Mouse (Mus musculus): ENCODE data around the gene Enthd1. TPM values are rescaled to one million over a fixed set of nuclear protein-coding genes. Genes with fewer than 3 reads are reported as not detected.

Enthd1 gene
- total and polyA plus RNA-seq, 2 experiments from 2014 or later, result not detected

GRCm38 (mm10) chr15:80560646-80561580, 4.0 kb downstream of the Enthd1 start:
- DNase-seq (ENCODE audit: low spot score), result no peak
- H3K36me3 ChIP-seq (replicated peaks; ENCODE audit: control insufficient read depth, insufficient read depth, low read length), result no peaks in the 10 kb centered on the region
- 0 out of 2 replicates have a peak, but pooled peaks cover 3% of the 10 kb centered on the region for H3K27me3 ChIP-seq (ENCODE audit: control insufficient read depth, insufficient read depth, low read length)
- no peak overlapping the region for H3K9ac ChIP-seq (replicated peaks; ENCODE audit: low read depth, low read length)
- H3K4me1 ChIP-seq (ENCODE audit: control insufficient read depth, insufficient read depth), result no peaks in the 10 kb centered on the region
- H3K4me3 ChIP-seq (ENCODE audit: low read depth, low read length), result no peak overlapping the region
- ATAC-seq (ENCODE audit: insufficient read depth, low read depth), result no peak
- H3K9me3 ChIP-seq (replicated peaks; ENCODE audit: control insufficient read depth, low read length), result no peaks in the 10 kb centered on the region
- H3K27ac ChIP-seq (ENCODE audit: low read depth), result no peak overlapping the region
- TF ChIP-seq EP300 (IDR thresholded peaks at IDR 0.05; ENCODE audit: low read depth) (no peak), CTCF (IDR thresholded peaks at IDR 0.05; ENCODE audit: low read depth) (no peak)
- H3K4me2 ChIP-seq (ENCODE audit: low read depth, low read length), result no peak overlapping the region
- WGBS, result 45% methylated on average over 15 of the region's 15 CpGs

- Histone ChIP-seq H3K36me3 (replicated peaks; ENCODE audit: control insufficient read depth, insufficient read depth, low read length) (no peaks in the 10 kb centered on the region), H3K9me3 (replicated peaks; ENCODE audit: control insufficient read depth, low read length) (no peaks in the 10 kb centered on the region), H3K4me1 (ENCODE audit: control insufficient read depth, insufficient read depth) (no peaks in the 10 kb centered on the region), H3K4me2 (ENCODE audit: low read depth, low read length) (no peak overlapping the region), H3K9ac (replicated peaks; ENCODE audit: low read depth, low read length) (no peak overlapping the region), H3K27ac (ENCODE audit: low read depth) (no peak overlapping the region), H3K27me3 (ENCODE audit: control insufficient read depth, insufficient read depth, low read length) (0 out of 2 replicates have a peak, but pooled peaks cover 3% of the 10 kb centered on the region), H3K4me3 (ENCODE audit: low read depth, low read length) (no peak overlapping the region)
- DNase-seq (ENCODE audit: low spot score) (no peak), ATAC-seq (ENCODE audit: insufficient read depth, low read depth) (no peak)
- 28% methylated on average over 14 of the region's 14 CpGs for WGBS
- TF ChIP-seq CTCF (IDR thresholded peaks at IDR 0.05; ENCODE audit: low read depth) (no peak), EP300 (IDR thresholded peaks at IDR 0.05; ENCODE audit: low read depth) (no peak)
These were observed 5.0 kb downstream of the Enthd1 start for GRCm38 (mm10) chr15:80559978-80560377.

- Histone ChIP-seq H3K4me1 (ENCODE audit: control insufficient read depth, insufficient read depth) (no peaks in the 10 kb centered on the region), H3K9ac (replicated peaks; ENCODE audit: low read depth, low read length) (no peak overlapping the region), H3K36me3 (replicated peaks; ENCODE audit: control insufficient read depth, insufficient read depth, low read length) (no peaks in the 10 kb centered on the region), H3K27me3 (ENCODE audit: control insufficient read depth, insufficient read depth, low read length) (0 out of 2 replicates have a peak, but pooled peaks cover 3% of the 10 kb centered on the region), H3K9me3 (replicated peaks; ENCODE audit: control insufficient read depth, low read length) (no peaks in the 10 kb centered on the region), H3K4me3 (ENCODE audit: low read depth, low read length) (no peak overlapping the region), H3K27ac (ENCODE audit: low read depth) (no peak overlapping the region), H3K4me2 (ENCODE audit: low read depth, low read length) (no peak overlapping the region)
- WGBS, result 32% methylated on average over 12 of the region's 12 CpGs
- no peak for TF ChIP-seq CTCF (IDR thresholded peaks at IDR 0.05; ENCODE audit: low read depth)
- no peak for TF ChIP-seq EP300 (IDR thresholded peaks at IDR 0.05; ENCODE audit: low read depth)
- DNase-seq (ENCODE audit: low spot score) (no peak), ATAC-seq (ENCODE audit: insufficient read depth, low read depth) (no peak)
These were observed 5.4 kb downstream of the Enthd1 start for GRCm38 (mm10) chr15:80559534-80559933.

- Histone ChIP-seq H3K4me3 (ENCODE audit: low read depth, low read length) (no peak overlapping the region), H3K4me2 (ENCODE audit: low read depth, low read length) (no peak overlapping the region), H3K4me1 (ENCODE audit: control insufficient read depth, insufficient read depth) (no peaks in the 10 kb centered on the region), H3K9ac (replicated peaks; ENCODE audit: low read depth, low read length) (no peak overlapping the region), H3K27ac (ENCODE audit: low read depth) (no peak overlapping the region), H3K9me3 (replicated peaks; ENCODE audit: control insufficient read depth, low read length) (no peaks in the 10 kb centered on the region), H3K27me3 (ENCODE audit: control insufficient read depth, insufficient read depth, low read length) (0 out of 2 replicates have a peak, but pooled peaks cover 3% of the 10 kb centered on the region), H3K36me3 (replicated peaks; ENCODE audit: control insufficient read depth, insufficient read depth, low read length) (no peaks in the 10 kb centered on the region)
- TF ChIP-seq CTCF (IDR thresholded peaks at IDR 0.05; ENCODE audit: low read depth), result peak; percentile 29; the same call in 1 of the 2 replicates
- no peak for TF ChIP-seq EP300 (IDR thresholded peaks at IDR 0.05; ENCODE audit: low read depth)
- 71% methylated on average over 4 of the region's 4 CpGs for WGBS
- ATAC-seq (ENCODE audit: insufficient read depth, low read depth) (no peak), DNase-seq (ENCODE audit: low spot score) (peak; percentile 31)
These were observed 7.2 kb downstream of the Enthd1 start for GRCm38 (mm10) chr15:80557745-80558144.

- Histone ChIP-seq H3K4me3 (ENCODE audit: low read depth, low read length) (no peak overlapping the region), H3K4me1 (ENCODE audit: control insufficient read depth, insufficient read depth) (no peaks in the 10 kb centered on the region), H3K36me3 (replicated peaks; ENCODE audit: control insufficient read depth, insufficient read depth, low read length) (no peaks in the 10 kb centered on the region), H3K4me2 (ENCODE audit: low read depth, low read length) (no peak overlapping the region), H3K9me3 (replicated peaks; ENCODE audit: control insufficient read depth, low read length) (no peaks in the 10 kb centered on the region), H3K9ac (replicated peaks; ENCODE audit: low read depth, low read length) (no peak overlapping the region), H3K27ac (ENCODE audit: low read depth) (no peak overlapping the region), H3K27me3 (ENCODE audit: control insufficient read depth, insufficient read depth, low read length) (0 out of 2 replicates have a peak, but pooled peaks cover 3% of the 10 kb centered on the region)
- 24% methylated on average over 2 of the region's 2 CpGs for WGBS
- ATAC-seq (ENCODE audit: insufficient read depth, low read depth) (no peak), DNase-seq (ENCODE audit: low spot score) (no peak)
- TF ChIP-seq CTCF (IDR thresholded peaks at IDR 0.05; ENCODE audit: low read depth) (no peak), EP300 (IDR thresholded peaks at IDR 0.05; ENCODE audit: low read depth) (no peak)
These were observed 8.9 kb downstream of the Enthd1 start for GRCm38 (mm10) chr15:80556021-80556420.

Data from heart, postnatal 0 days (tissue).